ENCODE assay signal across 9 mouse cellular contexts in genomic region chr2:65189346-65189745, GRCm38 (mm10). TPM values are rescaled to one million over a fixed set of nuclear protein-coding genes. Genes with fewer than 3 reads are reported as not detected.
DNase-seq lines count a peak whose midpoint lies in the region; ATAC-seq lines count a peak whose summit lies in the region.
"Had no signal": no experiment of that assay in that cellular context is flagged by ENCODE, and none has a peak within 500 bp of the region (broad histone marks: within the 10 kb centered on the region; RNA-seq: fewer than 3 reads in every experiment).

No protein-coding gene starts in this region.

- H3K4me1 ChIP-seq in heart, embryonic 10.5 days: peaks cover 50% of the 10 kb centered on the region

- H3K36me3 ChIP-seq in heart, embryonic 10.5 days: no peaks in the 10 kb centered on the region
- H3K36me3 ChIP-seq: embryonic facial prominence, embryonic 13.5 days had no signal

- no peaks in the 10 kb centered on the region for H3K9me3 ChIP-seq in heart, embryonic 10.5 days
- H3K9me3 ChIP-seq: embryonic facial prominence, embryonic 13.5 days had no signal

- no peaks in the 10 kb centered on the region for H3K27me3 ChIP-seq in heart, embryonic 10.5 days (ENCODE audit: insufficient read depth, poor library complexity, severe bottlenecking)
- H3K27me3 ChIP-seq: embryonic facial prominence, embryonic 13.5 days had no signal

- DNase-seq in adrenal gland, adult (ENCODE audit: inconsistent age in 2 of 2, low spot score in 1 of 2): peak; percentile 64 to 81
- no peak for DNase-seq in adrenal gland, postnatal 4 days (ENCODE audit: low spot score in 2 of 2)
- no peak for DNase-seq in heart, embryonic 10.5 days (ENCODE audit: low spot score)
- DNase-seq in kidney, postnatal 4 days: peak; percentile 35 to 46
- DNase-seq in right cerebral cortex, postnatal 36 days (ENCODE audit: low spot score in 2 of 2): no peak
- DNase-seq in neural tube, embryonic 10.5 days (ENCODE audit: extremely low spot score, low spot score): no peak
- DNase-seq in left cerebral cortex, adult 9 months (ENCODE audit: low spot score in 2 of 2): no peak

- H3K27ac ChIP-seq in heart, embryonic 10.5 days: peak overlapping the region; percentile 59
- H3K27ac ChIP-seq: embryonic facial prominence, embryonic 13.5 days had no signal

- 34% methylated on average over 7 of the region's 7 CpGs for WGBS in heart, embryonic 10.5 days

- ATAC-seq in megakaryocyte progenitor cell, adult 5-6 weeks (replicated peaks; ENCODE audit: poor library complexity): peak; percentile 87

- no peak overlapping the region for H3K4me3 ChIP-seq in heart, embryonic 10.5 days
- H3K4me3 ChIP-seq: embryonic facial prominence, embryonic 13.5 days had no signal

RNA-seq across cellular contexts. Expression of gene Cobll1, which starts 49.9 kb away (rescaled TPM):
- total RNA-seq in adrenal gland, postnatal 4 days (2021): 100 to 1,000 TPM; 148 to 149 TPM
- polyA plus RNA-seq in heart, embryonic 10.5 days (2016; fragmentation: Nextera tagmentation; extraction: Ambion mirVana): 9.8 and 13.9 TPM in 2 replicates
- 1.9 and 3.9 TPM in 2 replicates for total RNA-seq in megakaryocyte progenitor cell, adult 5-6 weeks (2015)
- total RNA-seq in megakaryocyte progenitor cell, adult 5-6 weeks (2017): 1.6 and 2.2 TPM in 2 replicates

Comparison
In these comparisons a context has a peak if more than half of its experiments do, and no peak if none do; other contexts are left out.
1. DNase-seq: peak in adrenal gland, adult (2 of 2) and kidney, postnatal 4 days (2 of 2); none in adrenal gland, postnatal 4 days (0 of 2), heart, embryonic 10.5 days (single experiment), right cerebral cortex, postnatal 36 days (0 of 2), neural tube, embryonic 10.5 days (single experiment) and left cerebral cortex, adult 9 months (0 of 2).
2. RNA of gene Cobll1, which starts 49.9 kb away (total RNA-seq): 148 to 149 TPM in adrenal gland, postnatal 4 days; 1.6 to 3.9 TPM in megakaryocyte progenitor cell, adult 5-6 weeks; every median in the first group is over 10 times any median in the second.